Mouse (Mus musculus) megakaryocyte-erythroid progenitor cell, adult 5-6 weeks (primary cell): Measurements from ENCODE around the gene Fam102a. TPM values are rescaled to one million over a fixed set of nuclear protein-coding genes. Genes with fewer than 3 reads are reported as not detected.

Source experiments
- ATAC-seq: replicated peaks from 2 replicates; pipeline ENCODE4 v1.8.0; 2016; ENCODE audit warnings: mild to moderate bottlenecking, inconsistent platforms; ENCODE audit not compliant: severe bottlenecking, poor library complexity, low FRiP score, low TSS enrichment
- total RNA-seq, 2 experiments: library from RNA; stranded (forward) in 1 of 2; stranded (reverse) in 1 of 2; fragments of 200-1000, 215-1000 nt in 1 of 2; fragments of >200 nt in 1 of 2; fragmentation: Nextera tagmentation in 1 of 2; gene quantifications; 2 replicates each; pipeline ENCODE4 v1.2.3; 2014 to 2017

Gene Fam102a
- total RNA-seq, 2 experiments from 2014 or later: 1.5 to 2.3 TPM

DNA sequence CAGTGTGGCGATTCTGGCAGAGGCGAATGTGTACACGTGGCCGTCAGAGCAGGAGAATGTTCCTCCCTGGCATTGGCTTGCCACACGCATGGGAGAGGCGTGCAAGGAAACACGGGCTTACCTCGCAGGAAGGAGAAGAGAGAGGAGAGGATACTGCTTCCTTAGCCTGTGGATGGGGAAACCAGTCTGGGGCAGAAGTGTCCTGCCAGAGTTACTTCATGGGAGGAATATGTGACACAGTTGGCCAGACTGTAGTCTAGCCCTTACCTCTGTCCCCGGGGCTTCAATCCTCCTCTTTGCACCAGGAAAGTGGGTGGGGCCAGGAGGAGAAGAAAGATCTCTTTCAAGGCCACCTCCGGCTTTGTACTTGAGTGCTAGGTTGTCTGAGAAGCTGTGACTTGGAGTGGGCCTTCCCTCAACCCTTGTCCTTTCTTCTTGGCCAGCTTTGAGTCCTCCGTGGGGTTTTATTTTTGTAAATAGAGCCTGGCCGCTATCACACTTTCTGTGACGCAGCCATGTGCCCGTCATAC, 4.4 kb downstream of the Fam102a start:
- no peak for ATAC-seq

DNA sequence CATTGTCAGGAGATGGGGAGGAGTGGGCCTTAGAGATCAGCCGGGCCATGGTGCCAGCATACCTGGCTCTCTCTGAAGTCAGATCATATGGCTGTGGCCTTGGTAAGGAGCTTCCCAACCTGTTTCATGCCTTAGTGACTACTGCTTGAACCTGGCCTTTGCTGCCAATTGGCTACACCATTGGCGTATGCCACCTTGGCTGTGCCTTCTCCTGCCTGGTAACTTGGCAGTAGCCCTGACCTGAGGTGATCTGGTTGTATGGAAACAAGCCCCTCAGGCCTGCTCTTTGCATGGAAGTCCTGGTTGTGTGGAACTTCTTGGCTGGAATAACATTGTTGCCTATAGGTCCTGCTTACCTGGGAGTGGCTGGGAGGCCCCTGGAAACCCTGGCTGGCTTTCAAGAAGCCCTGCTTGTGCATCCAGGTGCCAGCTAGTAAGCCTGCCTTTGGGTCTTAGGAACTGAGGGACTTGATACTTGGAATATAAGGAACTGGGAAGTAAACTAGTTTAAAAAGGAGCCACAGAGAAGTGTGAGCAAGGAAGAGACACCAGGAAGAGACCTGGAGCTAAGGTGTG, 6.3 kb downstream of the Fam102a start:
- ATAC-seq: no peak

DNA sequence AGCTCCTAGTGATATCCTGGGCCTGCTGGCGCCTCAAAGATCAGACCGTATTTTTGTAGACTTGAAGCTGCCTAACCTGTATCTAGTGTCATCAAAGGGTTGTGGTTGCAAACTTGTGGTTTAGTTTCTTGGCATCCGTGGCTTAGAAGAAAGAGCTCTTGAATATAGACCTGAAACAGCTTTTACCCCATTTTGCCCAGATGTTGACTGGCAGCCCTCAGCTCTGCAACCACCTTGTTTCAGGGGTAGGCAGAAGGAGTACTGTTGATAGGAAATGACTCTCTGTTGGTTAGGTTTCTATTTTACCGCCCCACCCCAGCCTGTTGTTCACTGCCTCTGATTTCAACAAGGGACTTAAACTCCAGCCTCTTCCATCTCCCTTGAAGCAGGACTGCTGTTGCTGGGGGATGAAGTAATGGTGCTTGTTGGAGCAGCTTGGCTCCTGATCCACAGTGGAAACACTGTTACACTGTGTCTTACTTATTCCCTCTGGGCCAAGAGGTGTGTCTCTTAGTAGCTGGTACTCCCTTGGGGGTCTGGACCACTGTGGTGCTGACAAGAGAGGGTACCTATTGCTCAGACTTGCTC, 6.9 kb downstream of the Fam102a start:
- ATAC-seq: 0 out of 2 replicates have a peak, but pooled peaks have one; percentile 9

DNA sequence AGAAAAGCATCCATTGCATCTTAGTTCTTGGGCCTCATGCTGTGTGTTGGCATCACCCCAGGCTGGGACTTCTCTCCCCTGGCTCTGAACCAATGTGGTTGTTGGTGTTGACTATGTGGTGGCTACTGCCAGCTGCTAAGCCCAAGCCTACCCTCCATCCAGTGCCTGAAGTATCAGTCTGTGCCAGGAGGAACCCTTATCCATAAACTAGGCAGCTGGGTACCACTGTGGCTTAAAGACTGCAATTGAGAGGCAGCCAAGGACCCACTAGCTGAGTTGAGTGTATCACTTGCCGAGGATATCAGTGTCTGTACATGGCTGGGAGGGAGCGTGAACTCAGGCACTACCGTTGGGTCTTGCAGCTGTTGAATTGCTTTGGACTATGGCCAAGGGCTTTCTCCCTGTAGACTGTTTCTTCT, 7.9 kb downstream of the Fam102a start:
- peak; percentile 59 for ATAC-seq

DNA sequence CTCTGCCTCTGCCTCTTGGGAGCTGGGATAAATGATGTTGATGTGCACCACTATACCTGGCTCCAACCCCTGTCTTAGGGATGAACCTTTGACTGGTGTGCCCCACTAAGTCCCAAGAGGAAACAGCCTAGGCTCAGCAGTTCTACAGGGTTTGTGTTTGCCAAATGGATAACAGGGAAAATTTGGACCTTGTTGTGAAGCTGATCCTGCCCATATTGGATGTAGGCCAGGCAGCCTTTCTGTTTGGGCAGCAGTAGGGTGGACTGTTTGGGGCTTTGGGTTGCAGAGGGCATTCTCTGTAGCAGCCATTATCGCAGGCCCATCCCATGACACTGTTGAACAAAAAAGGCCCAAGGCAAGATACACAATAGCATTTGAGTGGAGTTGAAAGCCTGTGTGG, 11.8 kb downstream of the Fam102a start:
- no peak for ATAC-seq

DNA sequence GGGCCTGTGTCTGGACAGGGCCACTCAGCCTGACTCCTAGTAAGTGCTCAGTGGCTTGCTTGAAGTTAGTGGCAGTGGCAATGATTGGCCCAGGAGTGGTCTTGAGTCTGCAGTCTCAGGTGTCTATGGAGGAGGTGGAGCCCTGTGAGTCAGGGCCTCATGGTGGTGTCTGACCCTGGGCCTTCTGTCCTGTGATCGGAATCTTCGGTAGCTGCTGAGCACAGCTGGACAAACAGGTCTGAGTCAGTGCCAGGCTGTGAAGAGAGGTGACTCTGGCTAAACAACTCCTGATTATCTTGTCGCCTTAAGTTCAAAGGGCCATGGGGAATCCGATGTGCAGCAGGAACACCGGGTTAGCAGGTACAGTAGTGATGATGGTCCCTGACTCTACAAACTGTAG, 12.2 kb downstream of the Fam102a start:
- no peak for ATAC-seq

DNA sequence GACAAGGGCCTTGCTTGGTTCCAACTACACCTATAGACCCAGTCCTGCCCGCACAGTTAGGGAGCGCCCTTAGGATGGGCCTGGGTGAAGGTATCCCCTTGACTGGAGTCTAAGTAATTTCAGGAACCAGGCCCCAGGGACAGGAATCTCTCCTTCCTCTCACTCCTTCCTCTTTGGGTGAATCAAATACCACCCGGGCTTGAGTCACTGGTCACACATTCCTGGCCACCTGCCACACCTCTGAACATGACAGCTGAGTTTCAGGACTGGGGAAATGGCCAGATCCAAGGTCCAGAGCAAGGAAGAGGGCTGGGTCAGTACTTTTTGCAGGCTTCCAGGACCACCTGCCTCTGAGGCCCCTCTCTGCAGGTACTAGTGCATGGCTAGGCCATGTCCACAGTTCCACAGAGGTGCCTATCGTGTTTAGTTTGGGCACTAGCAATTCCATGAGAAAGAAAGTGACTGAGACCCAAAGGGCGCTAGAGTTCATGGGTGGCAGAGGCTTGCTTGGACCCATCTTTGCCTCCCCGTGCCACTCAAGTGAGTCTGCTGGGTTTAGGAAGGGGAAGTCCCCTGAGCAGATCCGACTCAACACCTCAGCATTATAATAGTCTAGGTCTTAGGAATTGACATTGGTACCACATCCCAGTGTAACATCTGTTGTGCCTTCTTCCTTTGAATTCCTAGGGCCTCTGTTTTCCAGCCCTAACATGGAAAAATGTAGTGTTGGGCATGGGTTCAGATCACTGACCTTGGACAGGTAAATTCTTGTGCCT, 13.0 kb downstream of the Fam102a start:
- ATAC-seq: no peak

DNA sequence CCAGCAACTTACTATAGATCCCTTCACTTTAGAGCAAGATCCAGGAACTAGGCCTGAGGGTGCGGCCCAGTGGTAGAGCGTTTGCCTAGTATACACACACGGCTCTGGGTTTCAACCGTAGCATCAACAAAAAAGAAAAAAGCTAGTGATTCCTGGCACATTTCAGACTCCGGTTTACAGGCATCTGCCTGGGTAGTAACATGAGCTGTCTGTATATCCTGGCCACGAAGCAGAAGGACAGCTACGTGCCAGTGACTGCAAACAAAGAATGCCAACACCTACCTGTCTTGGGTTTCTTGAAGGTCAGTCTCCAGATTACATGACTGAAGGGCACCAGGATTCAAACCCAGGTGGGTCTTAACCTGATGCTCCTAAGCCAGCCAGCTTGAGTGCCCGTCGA, 14.0 kb downstream of the Fam102a start:
- ATAC-seq: no peak

DNA sequence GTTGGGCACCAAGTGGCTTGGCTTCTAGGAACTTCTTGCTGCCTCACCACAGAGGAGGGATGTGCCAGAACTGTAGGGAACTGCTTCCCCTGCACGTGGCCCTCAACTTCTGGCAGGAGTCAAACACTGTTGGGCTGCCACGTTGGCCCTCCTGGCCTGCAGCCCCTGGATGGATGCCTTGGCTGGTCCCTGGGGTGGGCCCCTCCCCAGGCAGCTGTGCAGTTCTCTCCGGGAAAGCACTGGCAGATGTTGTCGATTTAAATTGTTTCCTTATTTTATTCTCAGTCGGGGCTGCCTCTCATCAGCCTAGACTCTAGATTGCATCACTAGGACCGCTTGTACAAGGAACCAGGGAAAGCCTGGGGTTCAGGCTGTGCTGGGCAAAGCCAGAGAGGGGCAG, 14.6 kb downstream of the Fam102a start:
- no peak for ATAC-seq

DNA sequence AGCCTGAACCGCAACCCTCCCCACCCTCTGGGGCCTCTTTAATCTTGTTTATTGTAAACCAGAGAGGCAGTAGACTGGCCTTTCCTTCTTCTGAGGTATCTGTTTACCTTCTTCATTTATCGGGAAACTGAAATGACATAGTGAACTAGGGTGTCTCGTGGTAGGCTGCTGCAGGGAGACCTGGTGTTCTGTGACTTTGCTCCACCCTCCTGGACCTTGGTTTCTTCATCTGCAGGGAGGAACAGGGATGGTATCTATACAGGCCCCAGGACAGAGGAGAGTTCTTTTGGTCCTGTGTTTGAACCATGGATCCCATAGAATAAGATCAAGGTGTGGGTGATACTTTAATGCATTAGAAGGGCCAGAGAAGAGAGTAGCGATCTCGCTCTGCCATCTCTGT, 16.1 kb downstream of the Fam102a start:
- ATAC-seq: no peak

DNA sequence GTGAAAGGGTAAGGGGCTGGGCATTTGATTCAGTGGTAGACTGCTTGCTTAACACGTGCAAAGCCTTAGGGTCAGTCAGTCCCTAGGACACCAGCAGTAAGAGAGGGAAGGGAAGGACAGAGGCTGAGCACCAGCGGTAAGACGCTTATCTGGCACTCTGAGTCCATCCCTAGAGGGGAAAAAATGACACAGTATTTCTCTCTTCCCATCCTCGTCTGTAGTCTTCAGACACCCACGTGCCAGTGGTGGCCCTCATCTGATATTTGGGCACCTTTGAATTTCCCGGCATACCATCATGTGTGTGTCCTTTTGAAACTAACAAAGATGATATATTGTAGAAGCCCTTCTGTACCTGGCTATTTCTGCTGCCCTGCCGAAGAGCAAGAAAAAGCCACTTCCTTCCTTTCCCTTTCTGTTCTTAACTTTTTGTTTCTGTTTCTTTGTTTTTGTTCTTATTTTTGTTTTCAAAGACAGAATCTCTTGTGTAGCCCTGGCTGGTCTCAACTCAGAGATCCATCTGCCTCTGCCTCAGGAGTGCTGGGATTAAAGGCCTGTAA, 18.5 kb downstream of the Fam102a start:
- no peak for ATAC-seq

DNA sequence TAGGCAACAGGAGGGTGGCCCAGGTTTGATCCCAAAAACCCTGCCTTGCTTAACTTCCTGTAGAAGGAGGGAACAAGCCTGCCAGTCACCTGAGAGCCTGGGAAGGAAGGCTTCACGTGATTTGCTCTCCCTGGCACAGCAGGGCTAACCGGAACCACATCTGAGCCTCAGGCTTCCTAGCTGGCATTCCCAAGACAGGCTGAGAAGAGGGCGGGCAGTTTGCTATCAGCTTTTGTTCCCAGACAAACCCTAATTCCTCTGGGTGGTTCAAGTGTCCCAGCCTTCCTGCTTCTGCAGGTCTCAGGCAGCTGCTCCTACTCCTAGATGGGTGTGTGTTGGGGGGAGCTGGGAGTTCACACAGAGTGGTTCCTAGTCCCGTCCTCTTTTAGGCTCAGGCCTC, 20.4 kb downstream of the Fam102a start:
- no peak for ATAC-seq

DNA sequence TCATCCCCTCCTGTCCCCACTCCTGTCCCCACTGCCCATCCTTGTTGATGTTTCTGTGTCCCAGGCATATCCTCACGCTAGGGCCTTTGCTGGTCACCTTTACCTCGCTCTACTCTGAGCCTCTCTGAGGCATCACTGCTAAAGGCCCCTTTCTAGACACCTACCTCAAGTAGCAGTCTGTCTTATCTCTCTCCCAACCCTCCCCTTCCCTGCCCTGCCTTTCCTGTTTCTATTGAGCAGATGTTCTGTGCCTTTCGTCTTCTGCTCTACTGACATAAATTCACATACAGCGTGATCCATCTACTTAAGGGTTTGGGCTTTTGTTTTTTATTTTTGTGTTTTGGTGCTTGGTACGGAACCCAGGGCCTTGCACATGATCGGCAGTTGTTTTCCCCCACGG, 20.9 kb downstream of the Fam102a start:
- ATAC-seq: 0 out of 2 replicates have a peak, but pooled peaks have one; percentile 32

DNA sequence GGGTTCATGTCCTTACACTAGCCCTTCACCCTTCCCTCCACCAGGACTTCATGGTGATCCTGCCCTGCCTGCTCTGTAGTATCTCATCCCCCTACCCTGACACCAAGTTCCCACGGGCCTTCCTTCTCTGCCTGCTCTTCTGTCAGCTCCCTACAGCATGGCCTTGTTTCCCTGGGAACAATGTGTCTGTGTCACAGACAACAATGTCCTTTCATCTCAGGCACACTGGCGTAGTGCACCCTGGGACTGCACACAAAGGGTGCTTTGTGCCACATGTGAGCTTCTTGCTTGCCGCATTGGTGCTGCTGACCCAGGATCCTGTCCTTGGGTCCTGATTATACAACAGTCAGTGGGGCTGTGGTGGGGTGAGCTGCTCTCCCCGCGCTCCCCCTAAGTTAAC, 24.4 kb downstream of the Fam102a start:
- ATAC-seq: no peak

DNA sequence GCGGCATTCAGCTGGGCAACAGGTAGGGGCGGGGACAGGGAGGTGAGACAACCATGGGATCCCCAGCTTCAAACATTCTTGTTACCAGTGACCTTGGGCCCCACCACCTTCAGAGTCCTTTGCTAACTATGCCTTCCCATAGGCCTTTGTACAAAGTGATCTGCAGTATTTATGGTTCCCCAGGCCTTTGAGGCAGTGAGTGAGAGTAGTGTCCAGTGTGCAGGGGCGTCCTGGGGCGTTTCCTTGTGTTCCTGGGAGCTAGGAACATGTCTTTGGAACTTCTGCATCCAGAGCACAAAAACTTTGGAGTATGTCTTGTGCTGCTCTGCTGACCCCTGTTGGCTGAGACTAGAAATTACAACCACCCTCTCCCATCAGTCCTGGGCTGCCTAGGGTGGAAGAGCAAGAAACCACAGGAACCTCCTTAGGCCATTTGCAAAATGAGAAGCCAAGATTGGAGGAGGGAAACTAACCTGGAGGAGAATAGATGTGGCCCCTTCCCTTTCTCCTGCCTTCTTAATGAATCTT, 31.5 kb downstream of the Fam102a start:
- 0 out of 2 replicates have a peak, but pooled peaks have one; percentile 23 for ATAC-seq

DNA sequence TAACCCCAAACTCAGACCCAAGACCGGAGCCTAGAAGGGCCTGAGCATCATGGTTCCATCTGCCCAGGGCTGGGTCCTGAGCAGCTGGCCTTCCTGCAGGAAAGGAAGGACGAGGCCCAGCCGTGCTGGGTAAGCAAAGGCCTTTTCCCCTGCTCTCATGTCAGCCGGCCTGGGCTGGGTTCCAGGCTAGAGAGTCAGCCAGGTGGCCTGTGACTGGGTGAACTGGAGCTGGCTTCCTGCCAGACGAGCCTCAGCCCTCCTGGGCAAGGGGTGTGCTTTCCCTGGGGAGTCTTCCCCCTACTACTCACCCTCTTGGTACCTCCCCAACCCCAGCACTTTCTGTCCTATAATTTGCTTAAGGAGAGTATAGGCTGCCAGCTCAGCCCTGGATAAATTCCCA, 33.0 kb downstream of the Fam102a start:
- ATAC-seq: no peak

DNA sequence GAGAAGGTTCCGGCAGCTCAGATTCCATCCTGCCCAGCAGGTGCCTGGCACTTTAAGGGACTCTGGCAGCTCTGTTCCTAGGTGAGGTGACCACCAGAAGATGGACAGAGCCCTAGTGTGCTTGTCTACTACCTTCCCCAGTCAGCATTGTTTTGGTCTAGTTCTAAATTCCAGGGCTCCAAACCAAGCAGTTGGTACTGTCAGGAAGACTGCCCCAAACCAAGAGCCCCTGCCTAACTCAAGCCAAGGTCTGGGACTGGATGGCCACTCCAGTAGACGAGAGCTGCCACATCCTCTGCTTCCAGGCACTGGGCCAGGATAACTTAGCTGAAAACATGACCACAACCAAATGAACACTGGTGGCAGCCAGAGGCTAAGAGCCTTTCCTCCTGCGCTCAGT, 33.8 kb downstream of the Fam102a start:
- no peak for ATAC-seq

DNA sequence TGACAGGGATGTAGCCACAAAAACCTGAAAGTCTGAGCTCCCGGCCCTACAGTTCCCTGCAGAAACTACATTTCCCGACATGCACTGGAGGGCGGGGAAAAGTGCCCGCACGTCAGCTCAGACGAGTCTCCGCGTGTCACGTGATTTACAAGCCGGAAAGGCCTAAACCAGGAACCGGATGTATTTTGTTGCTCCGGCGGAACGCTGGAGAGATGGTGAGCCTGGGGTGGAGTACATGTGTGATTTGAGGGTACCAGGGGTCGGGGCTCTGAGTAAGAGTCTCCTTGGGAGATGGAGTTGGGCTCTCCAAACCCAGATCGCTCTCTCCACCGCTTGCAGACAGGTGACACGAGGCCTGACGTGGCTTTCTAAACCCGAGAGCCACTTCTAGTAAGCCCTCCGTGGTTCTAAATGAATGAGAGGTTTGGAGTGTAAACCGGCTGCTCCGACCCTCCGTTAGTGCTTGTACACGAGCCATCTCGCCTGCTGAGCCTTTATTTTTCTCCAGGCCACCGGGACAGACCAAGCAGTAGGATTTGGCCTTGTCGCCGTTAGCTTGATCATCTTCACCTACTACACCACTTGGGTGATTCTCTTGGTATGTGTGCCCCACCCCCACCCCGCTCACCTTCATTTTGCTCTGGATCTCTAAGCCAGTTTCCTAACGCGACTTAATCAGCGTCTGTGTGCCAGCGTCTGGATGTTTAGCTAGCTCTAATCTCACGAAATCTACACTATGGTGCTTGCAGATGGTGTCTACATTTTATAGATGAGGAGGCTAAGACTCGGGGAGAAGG, 35.8 kb downstream of the Fam102a start, which contains the start of gene Dpm2:
TSS of gene Dpm2 (plus strand) at position 161 of the 797 bp plus-strand sequence.
- peak; percentile 72 for ATAC-seq

DNA sequence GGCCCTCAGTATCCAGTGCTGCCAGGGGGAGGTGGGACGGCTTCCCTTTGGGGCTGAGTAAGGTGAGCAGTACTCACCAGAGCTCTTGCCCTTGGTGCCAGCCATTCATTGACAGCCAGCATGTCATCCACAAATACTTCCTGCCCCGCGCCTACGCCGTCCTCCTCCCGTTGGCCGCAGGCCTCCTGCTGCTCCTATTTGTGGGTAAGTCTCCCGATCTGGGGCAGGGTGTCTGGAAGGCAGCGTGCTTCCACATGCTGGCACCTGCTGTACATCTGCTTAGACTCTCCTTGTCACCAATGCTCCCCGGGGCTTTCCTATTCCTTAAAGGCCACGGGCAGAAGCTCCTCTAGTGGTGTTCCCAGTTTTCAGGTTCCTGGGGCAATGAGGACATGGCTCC, 37.1 kb downstream of the Fam102a start:
- no peak for ATAC-seq
